Mouse (Mus musculus): ENCODE measurements around the gene Clp1.

GRCm38 (mm10) chr2:84725770-84726169 lies 1.4 kb downstream of the Clp1 start:
- TF ChIP-seq CTCF (IDR thresholded peaks at IDR 0.05; ENCODE audit: borderline replicate concordance, extremely low read depth, insufficient read depth, insufficient read length) (no peak), POLR2A (IDR thresholded peaks at IDR 0.05; ENCODE audit: borderline replicate concordance, extremely low read depth, insufficient read depth, insufficient read length, poor library complexity, severe bottlenecking) (no peak)

Data from brain, embryonic 14.5 days (tissue).